Mouse (Mus musculus) megakaryocyte, embryonic 14.5 days (primary cell): Measurements from ENCODE around the gene Atp1a4.

Source experiments
- FLI1 ChIP-seq: IDR thresholded peaks from 2 replicates; pipeline ENCODE4 v1.6.1; 2012; ENCODE audit warnings: low read length, inconsistent platforms, mixed read lengths
- GATA1 ChIP-seq: IDR thresholded peaks from 3 replicates; pipeline ENCODE4 v1.6.1; 2012; ENCODE audit warnings: mixed read lengths, low read length, inconsistent platforms, borderline replicate concordance

GRCm38 (mm10) chr1:172220414-172220813, 37.8 kb downstream of the Atp1a4 start:
- TF ChIP-seq GATA1 (no peak), FLI1 (no peak)
